Mouse (Mus musculus) ES-E14 (cell line): Measurements from ENCODE around the gene Dnaaf2. TPM values are rescaled to one million over a fixed set of nuclear protein-coding genes. Genes with fewer than 3 reads are reported as not detected.
A peak's percentile ranks its signal among the peaks of the same experiment; 100 is the strongest.

Experiments used
- DNase-seq: peaks from one replicate; pipeline ENCODE4 v3.0.0-alpha.2; 2013; ENCODE audit warnings: low read depth, low spot score
- H3K27ac ChIP-seq: 2 replicates; pipeline ENCODE4 v1.5.1; 2012; ENCODE audit warnings: low read depth, mild to moderate bottlenecking, low read length, moderate library complexity, mixed read lengths; ENCODE audit not compliant: poor library complexity, insufficient read depth, severe bottlenecking
- H3K36me3 ChIP-seq: 2 replicates; pipeline ENCODE4 v1.6.1; 2012; ENCODE audit warnings: mild to moderate bottlenecking, low read length, moderate library complexity, mixed read lengths; ENCODE audit not compliant: control insufficient read depth, poor library complexity, insufficient read depth, severe bottlenecking
- H3K4me1 ChIP-seq, 2 experiments: fragments of 150-350 bp in 1 of 2; sonication (generic) in 1 of 2; 2 replicates each; pipeline ENCODE4 v1.6.1; 2012; ENCODE audit warnings: low read length in 2 of 2, mild to moderate bottlenecking in 1 of 2, mixed read lengths in 1 of 2; ENCODE audit not compliant: control insufficient read depth in 2 of 2, insufficient read depth in 2 of 2, poor library complexity in 1 of 2
- H3K4me3 ChIP-seq, 2 experiments: fragments of 150-350 bp in 1 of 2; sonication (generic) in 1 of 2; 2 replicates each; pipeline ENCODE4 v1.5.1; 2012; ENCODE audit warnings: low read length in 2 of 2, low read depth in 1 of 2, mild to moderate bottlenecking in 1 of 2, mixed read lengths in 1 of 2; ENCODE audit not compliant: insufficient read depth in 1 of 2, poor library complexity in 1 of 2, severe bottlenecking in 1 of 2
- H3K9ac ChIP-seq: 2 replicates; pipeline ENCODE4 v1.6.1; 2012; ENCODE audit warnings: low read depth, mild to moderate bottlenecking, low read length, mixed read lengths; ENCODE audit not compliant: poor library complexity, insufficient read depth, severe bottlenecking
- H3K9me3 ChIP-seq: fragments of 150-350 bp; sonication (generic); 2 replicates; pipeline ENCODE4 v1.6.1; 2012; ENCODE audit warnings: low read depth, mild to moderate bottlenecking, low read length; ENCODE audit not compliant: control insufficient read depth, insufficient read depth
- CHD2 ChIP-seq: IDR thresholded peaks from 2 replicates; pipeline ENCODE4 v1.6.1; 2014; ENCODE audit warnings: mild to moderate bottlenecking, low read depth, low read length, inconsistent platforms
- HCFC1 ChIP-seq: IDR thresholded peaks from 2 replicates; pipeline ENCODE4 v1.6.1; 2012; ENCODE audit warnings: low read length, inconsistent platforms, borderline replicate concordance; ENCODE audit not compliant: insufficient read depth
- MAFK ChIP-seq: IDR thresholded peaks from 2 replicates; pipeline ENCODE4 v1.6.1; 2014; ENCODE audit warnings: mild to moderate bottlenecking, low read depth, low read length, inconsistent platforms; ENCODE audit not compliant: insufficient read depth
- ZC3H11A ChIP-seq: IDR thresholded peaks from 2 replicates; pipeline ENCODE4 v1.6.1; 2012; ENCODE audit warnings: low read depth, mild to moderate bottlenecking, inconsistent platforms, low read length, borderline replicate concordance
- ZNF384 ChIP-seq: IDR thresholded peaks from 2 replicates; pipeline ENCODE4 v1.6.1; 2012; ENCODE audit warnings: low read depth, low read length, inconsistent platforms
- in situ Hi-C, 2 experiments: fragments of 600-800 bp; cut with MboI; formaldehyde crosslinking; loops; one replicate each; pipeline ENCODE4 v1.15.1; 2025; ENCODE audit warnings: low sequenced_read_pairs in 2 of 2, inconsistent platforms in 1 of 2; ENCODE audit not compliant: unreplicated experiment in 2 of 2
- total RNA-seq: library from RNA; depleted of rRNA; stranded (reverse); fragments of 300-350 nt; gene quantifications from 2 replicates; pipeline ENCODE4 v1.2.3, GENCODE M21; 2012

Gene Dnaaf2
- total RNA-seq, 1 experiment, result 4.3 TPM

- no peak overlapping the region for H3K9ac ChIP-seq
- H3K36me3 ChIP-seq, result peaks cover 37% of the 10 kb centered on the region
- H3K27ac ChIP-seq, result no peak overlapping the region
- TF ChIP-seq MAFK, result no peak
- TF ChIP-seq CHD2, result no peak
- TF ChIP-seq ZNF384, result no peak
- TF ChIP-seq HCFC1, result no peak
- no peak for TF ChIP-seq ZC3H11A
- no peaks in the 10 kb centered on the region for H3K9me3 ChIP-seq
- 0 out of 4 replicates have a peak, but pooled peaks cover 0 to 2% of the 10 kb centered on the region in 2 experiments for H3K4me1 ChIP-seq
- in situ Hi-C loops, result no loop called here
- H3K4me3 ChIP-seq, result no peak overlapping the region
- no peak for DNase-seq
Measured at GRCm38 (mm10) chr12:69216587-69216986, 18.4 kb upstream of the Dnaaf2 start.

GRCm38 (mm10) chr12:69215000-69215785, 17.0 kb upstream of the Dnaaf2 start:
- Histone ChIP-seq H3K9me3 (no peaks in the 10 kb centered on the region), H3K9ac (no peak overlapping the region), H3K27ac (no peak overlapping the region), H3K4me3 (no peak overlapping the region), H3K4me1 (peaks cover 0 to 4% of the 10 kb centered on the region in 2 experiments; a peak in 1 of 4 replicates), H3K36me3 (peaks cover 39% of the 10 kb centered on the region)
- in situ Hi-C loops, result no loop called here
- no peak for TF ChIP-seq ZNF384
- TF ChIP-seq ZC3H11A, result no peak
- TF ChIP-seq MAFK, result no peak
- no peak for TF ChIP-seq CHD2
- TF ChIP-seq HCFC1, result no peak
- no peak for DNase-seq

DNA sequence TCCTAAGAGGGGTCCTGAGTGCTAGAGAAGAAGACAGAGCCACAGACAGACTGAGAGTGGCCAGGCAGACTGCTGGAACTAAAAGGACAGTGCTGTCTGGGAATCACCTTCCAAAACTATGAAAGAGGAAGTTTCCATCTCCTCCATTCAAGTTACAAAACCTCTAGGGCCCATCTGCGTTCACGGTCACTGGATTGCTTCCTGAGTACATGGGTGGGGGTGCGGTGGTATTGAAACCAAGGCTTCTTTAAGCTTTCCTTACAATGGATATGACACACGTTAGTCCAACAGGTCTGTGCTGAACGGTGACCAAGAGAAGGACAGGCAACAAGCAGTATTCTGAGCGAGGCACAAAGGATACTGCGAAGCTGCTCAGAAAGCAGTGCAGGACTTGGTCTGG, 16.2 kb upstream of the Dnaaf2 start:
- DNase-seq, result no peak
- TF ChIP-seq MAFK (no peak), CHD2 (no peak), ZNF384 (no peak), ZC3H11A (no peak), HCFC1 (no peak)
- peaks cover 37% of the 10 kb centered on the region for H3K36me3 ChIP-seq
- peaks cover 4% of the 10 kb centered on the region in 2 experiments; a peak in 1 of 4 replicates for H3K4me1 ChIP-seq
- H3K27ac ChIP-seq, result no peak overlapping the region
- H3K9ac ChIP-seq, result no peak overlapping the region
- H3K4me3 ChIP-seq, result no peak overlapping the region
- H3K9me3 ChIP-seq, result no peaks in the 10 kb centered on the region
- in situ Hi-C loops, result no loop called here

- Histone ChIP-seq H3K9me3 (no peaks in the 10 kb centered on the region), H3K4me3 (no peak overlapping the region), H3K27ac (no peak overlapping the region), H3K9ac (no peak overlapping the region), H3K4me1 (peaks cover 4% of the 10 kb centered on the region in 2 experiments; a peak in 1 of 4 replicates), H3K36me3 (peaks cover 34% of the 10 kb centered on the region)
- in situ Hi-C loops, result no loop called here
- TF ChIP-seq CHD2, result no peak
- TF ChIP-seq HCFC1, result no peak
- TF ChIP-seq ZNF384, result peak; percentile 68
- no peak for TF ChIP-seq MAFK
- no peak for TF ChIP-seq ZC3H11A
- DNase-seq, result no peak
Measured at GRCm38 (mm10) chr12:69213186-69213777, 15.1 kb upstream of the Dnaaf2 start.
